Mouse (Mus musculus) hindbrain, embryonic 13.5 days (tissue): ENCODE measurements at regions not wholly inside any gene's neighbourhood (a gene's known extent, or its start where the extent isn't known, plus 50 kb on each side); places are given as distances from the start of the nearest gene placed in this dataset.

ENCODE experiments used
- ATAC-seq: fragments of 200-750 bp; cut with Nextera tagmentation; 2 replicates; pipeline ENCODE4 v1.8.0; 2017; ENCODE audit warnings: moderate TSS enrichment; ENCODE audit not compliant: low FRiP score
- H3K27ac ChIP-seq: fragments of 300-500 bp; sonication (generic); 2 replicates; pipeline ENCODE4 v1.5.1; 2015; ENCODE audit warnings: inconsistent platforms, mild to moderate bottlenecking, moderate library complexity
- H3K27me3 ChIP-seq: fragments of 300-500 bp; sonication (generic); 2 replicates; pipeline ENCODE4 v1.6.1; 2015; ENCODE audit warnings: mild to moderate bottlenecking, inconsistent platforms
- H3K36me3 ChIP-seq: fragments of 300-500 bp; sonication (generic); 2 replicates; pipeline ENCODE4 v1.6.1; 2015; ENCODE audit warnings: mild to moderate bottlenecking, inconsistent platforms
- H3K4me1 ChIP-seq: fragments of 300-500 bp; sonication (generic); replicated peaks from 2 replicates; pipeline ENCODE4 v1.6.1; 2015; ENCODE audit warnings: inconsistent platforms
- H3K4me2 ChIP-seq: fragments of 300-500 bp; sonication (generic); 2 replicates; pipeline ENCODE4 v1.6.1; 2015; ENCODE audit warnings: inconsistent platforms, mild to moderate bottlenecking, moderate library complexity
- H3K4me3 ChIP-seq: fragments of 300-500 bp; sonication (generic); 2 replicates; pipeline ENCODE4 v1.5.1; 2015; ENCODE audit warnings: mild to moderate bottlenecking, inconsistent platforms
- H3K9ac ChIP-seq: fragments of 300-500 bp; sonication (generic); 2 replicates; pipeline ENCODE4 v1.6.1; 2015; ENCODE audit warnings: mild to moderate bottlenecking, inconsistent platforms
- H3K9me3 ChIP-seq: fragments of 300-500 bp; sonication (generic); 2 replicates; pipeline ENCODE4 v1.6.1; 2016; ENCODE audit warnings: inconsistent platforms
- WGBS: fragments of 180-500 bp; shearing (Covaris S2); methylation state at CpG from one replicate; pipeline ENCODE4 v1.1.7; 2015; 5-methylcytosine and 5-hydroxymethylcytosine counted together

DNA sequence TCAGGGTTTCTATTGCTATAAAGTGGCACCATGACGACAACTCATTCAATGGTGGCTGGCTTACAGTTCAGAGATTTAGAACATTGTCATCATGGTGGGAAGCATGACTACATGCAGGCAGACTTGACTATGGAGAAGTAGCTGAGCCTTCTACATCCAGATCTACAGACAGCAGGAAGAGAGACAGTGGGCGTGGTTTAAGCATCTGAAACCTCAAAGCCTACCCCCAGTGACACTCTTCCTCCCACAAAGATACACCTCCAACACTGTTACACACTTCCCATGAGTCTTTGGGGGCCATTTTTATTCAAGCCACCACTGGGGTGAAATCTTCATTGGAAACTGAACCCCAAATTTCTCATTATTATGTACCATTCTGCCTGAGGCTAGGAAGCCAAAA, 191.0 kb downstream of the Sox4 start:
- Histone ChIP-seq H3K4me1 (peaks cover 15% of the 10 kb centered on the region), H3K4me2 (no peak overlapping the region), H3K36me3 (no peaks in the 10 kb centered on the region), H3K27ac (no peak overlapping the region), H3K9me3 (no peaks in the 10 kb centered on the region), H3K27me3 (no peaks in the 10 kb centered on the region), H3K9ac (no peak overlapping the region), H3K4me3 (no peak overlapping the region)
- no peak for ATAC-seq
- WGBS = 94% methylated on average over 2 of the region's 2 CpGs

DNA sequence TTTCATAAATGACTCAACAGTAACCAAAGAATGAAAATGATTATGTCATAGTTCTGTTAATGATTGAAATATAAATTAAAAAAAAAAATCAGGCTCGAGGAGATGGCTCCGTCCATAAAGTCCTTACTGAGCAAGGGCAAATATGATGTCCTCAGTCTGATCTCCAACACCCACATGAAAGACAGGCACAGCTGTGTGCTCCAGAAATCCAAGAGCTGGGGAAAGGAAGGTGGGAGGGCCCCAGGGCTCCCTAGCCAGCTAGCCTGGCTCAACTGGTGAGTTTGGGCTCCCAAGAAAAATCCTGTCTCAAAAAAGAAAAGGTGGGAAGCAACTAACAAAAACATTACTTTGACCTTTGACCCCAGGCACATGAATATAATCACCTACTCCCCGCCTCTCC, 194.5 kb downstream of the Sox4 start:
- Histone ChIP-seq H3K4me3 (no peak overlapping the region), H3K4me2 (no peak overlapping the region), H3K9ac (no peak overlapping the region), H3K36me3 (no peaks in the 10 kb centered on the region), H3K27ac (no peak overlapping the region), H3K9me3 (no peaks in the 10 kb centered on the region), H3K27me3 (no peaks in the 10 kb centered on the region), H3K4me1 (peaks cover 33% of the 10 kb centered on the region)
- no peak for ATAC-seq
- 51% methylated on average over 3 of the region's 3 CpGs for WGBS

DNA sequence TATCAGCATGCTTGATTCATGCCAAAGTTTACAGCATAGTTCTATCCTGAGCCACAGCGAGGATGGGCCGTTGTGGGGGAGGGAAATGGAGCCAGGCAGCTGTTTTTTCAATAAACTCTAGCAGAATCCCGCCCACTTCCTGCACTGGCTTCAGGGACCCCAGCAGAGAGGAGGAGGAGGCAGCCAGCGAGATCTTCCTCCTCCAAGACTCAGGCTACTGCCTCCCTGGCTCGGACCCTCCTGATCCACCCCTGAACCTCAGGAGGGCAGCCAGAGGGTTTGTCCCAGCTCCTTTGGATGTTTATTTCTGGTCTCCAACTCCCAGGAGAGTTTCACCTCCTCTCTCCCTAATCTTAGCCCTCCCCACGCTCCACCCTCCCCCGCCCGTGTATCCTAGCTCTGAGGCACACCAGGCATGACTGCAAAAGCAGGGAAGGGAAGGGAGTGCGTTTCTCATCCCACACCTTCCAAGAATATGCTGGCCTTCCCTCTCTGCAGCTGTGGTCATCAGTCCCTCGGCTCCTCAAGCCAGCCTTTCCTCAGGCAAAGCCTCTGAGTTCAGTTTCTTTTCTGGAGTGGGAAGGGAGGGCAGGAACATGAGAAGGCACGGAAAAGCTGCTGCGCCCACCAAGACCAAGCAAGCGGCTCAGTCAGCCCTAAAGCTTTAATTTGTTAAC, 195.5 kb downstream of the Sox4 start:
- Histone ChIP-seq H3K4me2 (peak overlapping the region; percentile 50), H3K9ac (peak overlapping the region; percentile 64), H3K27ac (peak overlapping the region; percentile 76), H3K36me3 (no peaks in the 10 kb centered on the region), H3K27me3 (no peaks in the 10 kb centered on the region), H3K9me3 (no peaks in the 10 kb centered on the region), H3K4me1 (peaks cover 33% of the 10 kb centered on the region), H3K4me3 (peak overlapping the region; percentile 26)
- peak; percentile 47 for ATAC-seq
- 4% methylated on average over 13 of the region's 13 CpGs for WGBS

GRCm38 (mm10) chr13:28756915-28757765, 196.4 kb downstream of the Sox4 start:
- Histone ChIP-seq H3K36me3 (no peaks in the 10 kb centered on the region), H3K4me1 (peaks cover 33% of the 10 kb centered on the region), H3K9me3 (no peaks in the 10 kb centered on the region), H3K4me2 (peak overlapping the region; percentile 50), H3K4me3 (peak overlapping the region; percentile 26; the same call in 1 of the 2 replicates), H3K27ac (peak overlapping the region; percentile 76), H3K9ac (peak overlapping the region; percentile 64), H3K27me3 (no peaks in the 10 kb centered on the region)
- 28% methylated on average over 11 of the region's 11 CpGs for WGBS
- ATAC-seq = no peak

- ATAC-seq = no peak
- Histone ChIP-seq H3K4me2 (no peak overlapping the region), H3K9me3 (no peaks in the 10 kb centered on the region), H3K4me1 (peaks cover 33% of the 10 kb centered on the region), H3K4me3 (no peak overlapping the region), H3K27me3 (no peaks in the 10 kb centered on the region), H3K9ac (no peak overlapping the region), H3K27ac (no peak overlapping the region), H3K36me3 (no peaks in the 10 kb centered on the region)
- 83% methylated on average over 5 of the region's 5 CpGs for WGBS
These were observed 199.3 kb downstream of the Sox4 start for GRCm38 (mm10) chr13:28754207-28754606.

GRCm38 (mm10) chr13:28750949-28751692, 202.4 kb downstream of the Sox4 start:
- Histone ChIP-seq H3K27me3 (no peaks in the 10 kb centered on the region), H3K9me3 (no peaks in the 10 kb centered on the region), H3K36me3 (no peaks in the 10 kb centered on the region), H3K4me3 (no peak overlapping the region), H3K4me2 (no peak overlapping the region), H3K9ac (no peak overlapping the region), H3K4me1 (peaks cover 5% of the 10 kb centered on the region), H3K27ac (no peak overlapping the region)
- ATAC-seq = no peak
- WGBS = 85% methylated on average over 11 of the region's 11 CpGs

GRCm38 (mm10) chr13:28740158-28740670, 213.3 kb downstream of the Sox4 start:
- 41% methylated on average over 7 of the region's 7 CpGs for WGBS
- ATAC-seq = no peak

GRCm38 (mm10) chr13:28738160-28739100, 215.1 kb downstream of the Sox4 start:
- H3K27ac ChIP-seq = no peak overlapping the region
- no peak overlapping the region for H3K4me3 ChIP-seq
- H3K27me3 ChIP-seq = no peaks in the 10 kb centered on the region
- 52% methylated on average over 8 of the region's 8 CpGs for WGBS
- no peak for ATAC-seq
- H3K36me3 ChIP-seq = no peaks in the 10 kb centered on the region
- no peaks in the 10 kb centered on the region for H3K9me3 ChIP-seq
- no peak overlapping the region for H3K9ac ChIP-seq
- H3K4me2 ChIP-seq = no peak overlapping the region
- peaks cover 26% of the 10 kb centered on the region for H3K4me1 ChIP-seq

More at GRCm38 (mm10) chr13:28740158-28740670, 213.3 kb downstream of the Sox4 start:
- no peak overlapping the region for H3K4me2 ChIP-seq
- H3K36me3 ChIP-seq = no peaks in the 10 kb centered on the region
- peaks cover 26% of the 10 kb centered on the region for H3K4me1 ChIP-seq
- no peak overlapping the region for H3K4me3 ChIP-seq
- no peak overlapping the region for H3K9ac ChIP-seq
- H3K27ac ChIP-seq = 0 out of 2 replicates have a peak overlapping the region, but pooled peaks have one; percentile 6
- no peaks in the 10 kb centered on the region for H3K9me3 ChIP-seq
- H3K27me3 ChIP-seq = no peaks in the 10 kb centered on the region

- Histone ChIP-seq H3K36me3 (no peaks in the 10 kb centered on the region), H3K4me1 (0 out of 2 replicates have a peak, but pooled peaks cover 8% of the 10 kb centered on the region), H3K4me2 (no peak overlapping the region), H3K4me3 (no peak overlapping the region), H3K9me3 (no peaks in the 10 kb centered on the region), H3K27ac (no peak overlapping the region), H3K9ac (no peak overlapping the region), H3K27me3 (no peaks in the 10 kb centered on the region)
- 88% methylated on average over 1 of the region's 1 CpGs for WGBS
- ATAC-seq = no peak
These were observed 221.0 kb downstream of the Sox4 start for GRCm38 (mm10) chr13:28732475-28732874.

- WGBS = 85% methylated on average over 3 of the region's 3 CpGs
- Histone ChIP-seq H3K9ac (no peak overlapping the region), H3K4me3 (no peak overlapping the region), H3K9me3 (no peaks in the 10 kb centered on the region), H3K4me1 (0 out of 2 replicates have a peak, but pooled peaks cover 8% of the 10 kb centered on the region), H3K27me3 (no peaks in the 10 kb centered on the region), H3K27ac (no peak overlapping the region), H3K4me2 (no peak overlapping the region), H3K36me3 (no peaks in the 10 kb centered on the region)
- ATAC-seq = no peak
These were observed 221.5 kb downstream of the Sox4 start for GRCm38 (mm10) chr13:28732036-28732435.

DNA sequence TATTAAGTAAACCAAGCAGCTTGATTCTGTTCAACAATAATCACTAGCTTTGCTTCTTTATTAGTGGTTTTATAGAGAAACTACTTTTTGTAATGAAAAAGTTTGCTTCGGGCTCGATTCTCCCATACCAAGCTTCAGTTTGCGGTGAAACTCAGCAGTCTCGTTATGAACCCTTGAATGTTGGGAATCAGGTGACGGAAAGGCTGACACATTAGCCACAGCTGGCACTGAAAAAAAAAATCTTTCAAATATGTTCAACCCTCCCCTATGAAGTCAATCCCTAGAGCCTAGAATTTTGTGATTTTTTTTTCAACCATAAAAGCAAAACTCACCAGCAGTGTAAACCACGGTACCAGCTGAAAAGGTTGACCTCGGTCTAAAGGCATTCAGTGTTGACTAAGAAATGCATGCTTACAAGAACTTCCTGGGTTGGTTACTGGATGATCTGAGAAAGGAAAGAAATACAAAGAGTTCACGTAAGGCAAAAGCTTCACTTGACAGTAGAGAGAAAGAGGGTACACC, 223.4 kb downstream of the Sox4 start:
- no peaks in the 10 kb centered on the region for H3K27me3 ChIP-seq
- H3K27ac ChIP-seq = no peak overlapping the region
- no peaks in the 10 kb centered on the region for H3K9me3 ChIP-seq
- H3K4me2 ChIP-seq = no peak overlapping the region
- H3K36me3 ChIP-seq = no peaks in the 10 kb centered on the region
- no peak overlapping the region for H3K4me3 ChIP-seq
- no peak overlapping the region for H3K9ac ChIP-seq
- ATAC-seq = no peak
- H3K4me1 ChIP-seq = 0 out of 2 replicates have a peak, but pooled peaks cover 8% of the 10 kb centered on the region
- WGBS = 93% methylated on average over 8 of the region's 8 CpGs
